Mouse (Mus musculus) brain, embryonic 14.5 days (tissue): ENCODE measurements at regions not wholly inside any gene's neighbourhood (a gene's known extent, or its start where the extent isn't known, plus 50 kb on each side); places are given as distances from the start of the nearest gene placed in this dataset.

Experiments used
- CTCF ChIP-seq: fragments of 200-500 bp; IDR thresholded peaks from 2 replicates; pipeline ENCODE4 v1.5.1; 2012; ENCODE audit warnings: inconsistent platforms, mild to moderate bottlenecking, moderate library complexity, borderline replicate concordance; ENCODE audit not compliant: insufficient read depth, insufficient read length; ENCODE audit errors: extremely low read depth
- POLR2A ChIP-seq: fragments of 200-500 bp; IDR thresholded peaks from 2 replicates; pipeline ENCODE4 v1.6.1; 2012; ENCODE audit warnings: mild to moderate bottlenecking, inconsistent platforms, borderline replicate concordance; ENCODE audit not compliant: poor library complexity, insufficient read depth, insufficient read length, severe bottlenecking; ENCODE audit errors: extremely low read depth

GRCm38 (mm10) chr1:80030224-80030623, 169.2 kb upstream of the Serpine2 start:
- TF ChIP-seq POLR2A (no peak), CTCF (no peak)
